Mouse (Mus musculus) granulocyte monocyte progenitor cell, adult 5-6 weeks (primary cell): ENCODE measurements around the gene Abtb1. TPM values are rescaled to one million over a fixed set of nuclear protein-coding genes. Genes with fewer than 3 reads are reported as not detected.

Experiments used
- ATAC-seq: replicated peaks from 2 replicates; pipeline ENCODE4 v1.8.0; 2016; ENCODE audit warnings: mild to moderate bottlenecking, moderate TSS enrichment, inconsistent platforms; ENCODE audit not compliant: poor library complexity, severe bottlenecking
- total RNA-seq, 2 experiments: library from RNA; stranded (forward) in 1 of 2; stranded (reverse) in 1 of 2; fragments of 200-712, 200-1000 nt in 1 of 2; fragments of >200 nt in 1 of 2; fragmentation: Nextera tagmentation in 1 of 2; gene quantifications; 2 replicates each; pipeline ENCODE4 v1.2.3; 2014 to 2017

Gene Abtb1
- total RNA-seq, 2 experiments from 2014 or later = 19.7 to 35.6 TPM

DNA sequence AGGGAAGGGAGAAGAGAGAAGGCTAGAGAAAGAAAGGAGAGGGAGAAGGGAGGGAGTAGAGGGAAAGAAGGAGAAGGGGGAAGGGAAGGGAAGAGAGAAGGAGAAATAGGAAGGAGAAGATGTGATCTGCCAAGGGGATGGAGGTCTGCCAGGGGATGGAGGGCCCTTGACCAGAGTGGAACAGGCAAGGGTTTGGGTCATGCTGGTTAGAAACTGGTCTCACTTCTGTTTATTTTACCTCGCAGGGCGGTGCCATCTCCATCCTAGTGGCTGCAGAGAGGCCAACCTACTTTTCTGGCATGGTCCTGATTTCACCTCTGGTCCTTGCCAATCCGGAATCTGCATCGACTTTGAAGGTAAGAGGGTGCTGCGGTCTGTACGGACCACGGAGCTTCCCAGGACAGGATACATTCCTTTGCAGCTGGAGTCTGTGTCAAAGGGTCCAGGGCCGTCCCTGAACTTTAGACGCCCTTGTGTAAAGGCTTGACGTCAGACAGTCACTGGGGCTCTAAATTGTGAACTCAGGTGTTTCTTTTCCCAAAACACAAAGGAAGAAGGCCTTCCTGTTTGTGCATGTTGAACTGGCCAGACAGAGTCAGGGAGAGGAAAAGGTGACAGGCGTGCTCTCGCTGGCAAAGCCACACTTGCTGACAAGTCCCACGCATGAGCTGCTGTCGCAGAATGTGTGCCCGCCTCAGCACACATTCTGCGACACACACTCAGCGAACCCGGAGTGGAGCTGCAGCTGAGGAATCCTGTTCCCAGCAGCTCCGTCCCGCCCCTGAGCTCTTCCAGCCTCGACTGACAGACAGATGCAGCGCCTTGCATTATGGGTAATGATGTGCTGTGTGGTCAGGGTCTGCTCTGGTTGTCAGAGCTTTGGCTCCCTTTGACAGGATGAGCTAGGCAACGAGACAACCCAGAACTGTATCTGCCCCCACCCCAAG is 32.4 kb downstream of the Abtb1 start:
- ATAC-seq = 0 out of 2 replicates have a peak, but pooled peaks have one; percentile 21

- ATAC-seq = no peak
Measured at GRCm38 (mm10) chr6:88804966-88805577, 36.7 kb downstream of the Abtb1 start.

DNA sequence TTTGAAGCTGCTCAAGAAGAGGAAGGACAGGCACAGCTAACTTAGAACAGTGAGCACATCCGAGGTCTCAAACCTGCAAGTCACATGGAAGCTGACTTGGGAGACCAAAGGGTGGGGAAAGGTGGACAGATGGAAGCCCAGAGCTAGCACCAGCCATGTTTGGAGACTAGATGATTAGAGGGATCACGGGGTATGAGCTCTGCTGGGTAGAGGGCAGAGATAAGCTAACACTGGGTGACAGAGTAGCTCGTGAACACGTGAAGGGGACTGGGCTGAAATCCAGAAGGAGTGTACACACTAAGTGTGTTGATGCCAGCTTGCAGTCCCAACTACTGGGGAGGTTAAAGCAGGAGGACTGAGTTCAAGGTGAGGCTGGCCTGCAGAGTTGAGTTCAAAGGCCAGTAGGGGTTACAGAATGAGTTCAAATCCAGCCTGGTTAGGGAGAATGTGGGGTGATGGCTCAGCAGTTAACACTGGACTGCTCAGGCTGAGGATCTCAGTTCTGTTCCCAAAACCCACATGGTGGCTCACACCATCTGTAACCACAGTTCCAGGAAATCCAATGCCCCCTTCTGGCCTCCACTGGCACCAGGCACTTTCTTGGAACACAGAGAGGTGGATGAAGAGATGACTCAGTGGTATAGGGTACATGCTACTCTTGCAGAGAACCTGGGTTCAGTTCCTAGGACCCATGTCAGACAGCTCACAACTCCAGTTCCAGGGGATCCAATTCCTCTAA is 37.7 kb downstream of the Abtb1 start:
- no peak for ATAC-seq

DNA sequence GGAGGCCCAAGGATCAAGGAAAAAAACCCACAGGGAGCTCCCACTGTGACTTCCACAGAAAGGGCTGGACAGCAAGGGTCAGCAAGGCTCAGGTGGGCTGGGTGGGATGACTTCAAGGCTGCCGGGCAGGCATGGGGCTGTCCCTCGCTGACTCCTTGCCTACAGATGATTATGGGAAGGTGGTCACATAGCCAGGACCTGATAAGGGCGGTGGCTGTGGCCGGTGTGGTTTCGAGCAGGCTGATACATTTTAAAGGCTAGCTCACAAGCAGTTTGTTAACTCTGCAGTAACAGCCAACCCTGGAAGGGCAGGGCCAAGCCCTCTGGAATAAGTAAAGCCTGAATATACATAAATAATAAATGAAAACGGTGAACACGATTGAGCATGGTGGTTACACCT is 38.7 kb downstream of the Abtb1 start:
- no peak for ATAC-seq

GRCm38 (mm10) chr6:88800735-88801134 is 41.0 kb downstream of the Abtb1 start:
- no peak for ATAC-seq

- ATAC-seq = no peak
Measured at GRCm38 (mm10) chr6:88800191-88800590, 41.6 kb downstream of the Abtb1 start.

DNA sequence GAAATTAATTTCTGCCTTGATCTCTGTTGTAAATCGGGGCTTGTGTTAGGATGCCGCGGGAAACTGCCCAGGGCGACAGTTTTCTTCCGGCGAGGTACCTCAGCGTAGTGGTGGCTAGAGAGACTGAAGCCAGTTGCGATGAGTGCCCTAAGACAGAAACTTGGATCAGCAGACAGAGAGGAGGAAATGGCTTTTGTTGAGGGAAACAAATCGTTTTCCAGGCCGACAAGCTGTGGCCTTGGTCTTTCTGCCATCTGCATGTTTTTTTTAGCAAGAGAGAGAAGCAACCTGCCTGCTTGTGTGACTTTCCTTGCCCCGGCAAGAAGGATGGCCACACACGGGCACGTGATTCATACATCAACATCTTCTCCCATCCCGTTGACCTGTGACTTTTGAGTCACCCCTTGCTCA is 47.2 kb downstream of the Abtb1 start:
- ATAC-seq = no peak

DNA sequence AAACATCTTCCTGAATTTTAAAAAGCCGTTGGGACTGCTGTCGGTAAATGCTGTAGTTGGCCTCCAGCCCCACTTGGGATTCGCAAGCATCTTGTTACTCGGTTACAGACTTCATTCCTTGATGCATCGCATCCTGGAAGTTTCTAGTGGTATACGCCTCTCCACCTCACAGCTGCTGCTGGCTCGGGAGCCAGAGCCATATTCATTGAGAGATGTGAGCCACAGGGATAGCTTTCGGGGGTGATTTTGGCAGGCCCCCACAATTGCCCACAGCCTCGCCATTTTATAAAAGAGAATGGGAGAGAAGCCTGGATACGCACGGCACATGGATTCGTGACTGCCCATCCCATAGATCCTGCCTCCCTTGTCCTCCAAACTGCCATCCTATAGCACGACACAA is 47.9 kb downstream of the Abtb1 start:
- ATAC-seq = no peak

GRCm38 (mm10) chr6:88793243-88793642 is 48.5 kb downstream of the Abtb1 start:
- no peak for ATAC-seq

DNA sequence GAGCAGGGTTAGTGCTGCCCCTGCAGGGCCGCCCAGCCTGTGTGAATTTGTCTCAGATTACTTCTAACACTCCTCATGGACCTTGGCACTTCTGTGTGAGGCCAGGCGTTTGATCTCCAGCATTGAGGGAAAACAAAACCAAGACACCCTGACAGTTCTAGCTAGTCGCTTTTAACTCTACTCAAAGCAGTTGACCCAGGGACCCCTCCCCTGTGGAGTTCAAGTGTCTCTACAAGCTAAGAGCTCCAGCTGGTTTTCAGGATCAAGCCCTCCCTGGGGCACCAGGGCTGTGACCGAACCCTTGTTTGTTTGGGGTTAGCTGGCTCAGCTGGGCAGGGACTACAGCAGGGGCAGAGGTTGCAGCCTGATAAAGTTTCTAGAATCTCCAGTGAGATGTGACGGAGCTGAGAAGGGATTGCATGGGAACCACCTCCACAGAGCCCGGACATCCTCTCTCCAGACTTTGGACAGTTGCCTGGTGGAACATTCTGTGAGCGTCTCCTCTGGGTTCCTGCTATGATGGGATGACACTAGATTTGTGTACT is 49.6 kb downstream of the Abtb1 start:
- no peak for ATAC-seq

DNA sequence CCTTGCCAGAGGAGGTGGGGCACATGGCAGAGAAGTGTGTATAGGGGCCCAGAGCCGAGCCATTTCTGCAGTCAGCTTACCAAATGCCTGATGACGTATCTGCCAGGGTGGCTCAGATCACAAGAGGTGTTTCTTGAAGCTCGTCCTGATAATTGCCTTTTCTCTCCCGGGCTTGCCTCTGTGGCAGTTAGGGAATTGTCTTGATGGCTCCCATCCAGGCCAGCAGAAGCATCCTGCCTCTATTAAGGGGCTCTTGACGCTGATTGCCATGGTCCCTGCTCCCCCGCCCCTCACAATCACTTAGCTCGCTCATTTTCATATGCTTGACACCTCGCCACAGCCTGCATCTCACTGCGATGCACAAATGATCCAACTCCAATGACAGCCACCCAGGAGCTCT is 50.5 kb downstream of the Abtb1 start:
- ATAC-seq = no peak

DNA sequence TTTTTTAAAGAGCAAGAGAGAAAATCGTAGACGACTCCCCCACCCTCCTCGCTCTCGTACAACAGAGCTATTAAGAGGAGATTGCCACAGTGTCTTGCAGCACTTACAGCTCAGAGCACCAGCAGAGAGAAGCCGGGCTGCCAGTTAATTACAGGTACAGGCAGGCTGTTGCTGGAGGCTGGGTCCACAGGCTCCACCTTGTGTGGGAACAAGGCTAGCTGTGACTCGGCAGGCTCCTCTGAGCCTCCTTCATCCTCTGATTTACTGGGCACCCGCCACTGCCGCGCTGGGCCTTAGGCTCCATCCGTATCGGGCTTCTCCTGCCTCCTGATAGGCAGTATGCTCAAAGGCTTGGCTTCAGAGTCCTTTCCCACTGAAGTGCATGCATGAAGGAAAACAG is 53.6 kb downstream of the Abtb1 start:
- ATAC-seq = no peak

GRCm38 (mm10) chr6:88787496-88787895 is 54.3 kb downstream of the Abtb1 start:
- ATAC-seq = no peak

GRCm38 (mm10) chr6:88786732-88787445 is 54.9 kb downstream of the Abtb1 start:
- no peak for ATAC-seq

Other genes with a start within 250 kb of the Abtb1 start
- gene Kbtbd12, start 204.0 kb downstream of the Abtb1 start, total RNA-seq (2014; fragmentation: Nextera tagmentation) = not detected in 2 replicates
- gene Kbtbd12, start 204.0 kb downstream of the Abtb1 start, total RNA-seq (2017) = 0.05 and 1.1 TPM in 2 replicates
- gene Mgll, start 117.6 kb downstream of the Abtb1 start, total RNA-seq (2014; fragmentation: Nextera tagmentation) = 0.99 TPM in 1 of 2 replicates, not detected in the other
- gene Mgll, start 117.6 kb downstream of the Abtb1 start, total RNA-seq (2017) = 0.26 and 2.0 TPM in 2 replicates
- not detected in 2 replicates for gene Podxl2, start 33.1 kb upstream of the Abtb1 start, total RNA-seq (2014; fragmentation: Nextera tagmentation)
- not detected in 2 replicates for gene Podxl2, start 33.1 kb upstream of the Abtb1 start, total RNA-seq (2017)
- 148 and 183 TPM in 2 replicates for gene Mcm2, start 56.8 kb upstream of the Abtb1 start, total RNA-seq (2014; fragmentation: Nextera tagmentation)
- gene Mcm2, start 56.8 kb upstream of the Abtb1 start, total RNA-seq (2017) = 153 and 168 TPM in 2 replicates
- gene Tpra1, start 60.3 kb upstream of the Abtb1 start, total RNA-seq (2014; fragmentation: Nextera tagmentation) = 25.1 and 62.6 TPM in 2 replicates
- 28.7 and 30.9 TPM in 2 replicates for gene Tpra1, start 60.3 kb upstream of the Abtb1 start, total RNA-seq (2017)